Mouse (Mus musculus): ENCODE data around the gene Etnppl. TPM values are rescaled to one million over a fixed set of nuclear protein-coding genes. Genes with fewer than 3 reads are reported as not detected.

Gene Etnppl
- polyA plus RNA-seq, 1 experiment from 2014 or later, result not detected

- 77% methylated on average over 9 of the region's 9 CpGs for WGBS (ENCODE audit: insufficient replicate concordance)
- H3K27ac ChIP-seq, result no peak overlapping the region
- H3K27me3 ChIP-seq (replicated peaks), result no peaks in the 10 kb centered on the region
- no peak overlapping the region for H3K9ac ChIP-seq
- H3K4me2 ChIP-seq, result no peak overlapping the region
- no peaks in the 10 kb centered on the region for H3K36me3 ChIP-seq
- no peak overlapping the region for H3K4me3 ChIP-seq
- H3K4me1 ChIP-seq, result no peaks in the 10 kb centered on the region
- ATAC-seq, result no peak
- no peaks in the 10 kb centered on the region for H3K9me3 ChIP-seq (replicated peaks)
Observed at GRCm38 (mm10) chr3:130682183-130682582, 64.9 kb downstream of the Etnppl start.

GRCm38 (mm10) chr3:130683836-130684235 is 66.6 kb downstream of the Etnppl start:
- Histone ChIP-seq H3K27ac (no peak overlapping the region), H3K9ac (no peak overlapping the region), H3K4me2 (no peak overlapping the region), H3K4me3 (no peak overlapping the region), H3K9me3 (replicated peaks) (no peaks in the 10 kb centered on the region), H3K4me1 (no peaks in the 10 kb centered on the region), H3K36me3 (no peaks in the 10 kb centered on the region), H3K27me3 (replicated peaks) (no peaks in the 10 kb centered on the region; the same call in 1 of the 2 replicates)
- no peak for ATAC-seq
- 63% methylated on average over 8 of the region's 8 CpGs for WGBS (ENCODE audit: insufficient replicate concordance)

GRCm38 (mm10) chr3:130684276-130685013 is 67.2 kb downstream of the Etnppl start:
- Histone ChIP-seq H3K9me3 (replicated peaks) (no peaks in the 10 kb centered on the region), H3K27me3 (replicated peaks) (no peaks in the 10 kb centered on the region; the same call in 1 of the 2 replicates), H3K27ac (no peak overlapping the region), H3K4me1 (0 out of 2 replicates have a peak, but pooled peaks cover under 1% of the 10 kb centered on the region), H3K9ac (no peak overlapping the region), H3K36me3 (no peaks in the 10 kb centered on the region), H3K4me2 (no peak overlapping the region), H3K4me3 (no peak overlapping the region)
- 80% methylated on average over 9 of the region's 9 CpGs for WGBS (ENCODE audit: insufficient replicate concordance)
- no peak for ATAC-seq

GRCm38 (mm10) chr3:130685014-130685366 is 67.7 kb downstream of the Etnppl start:
- ATAC-seq, result no peak
- no peaks in the 10 kb centered on the region for H3K36me3 ChIP-seq
- H3K27ac ChIP-seq, result no peak overlapping the region
- no peak overlapping the region for H3K9ac ChIP-seq
- no peak overlapping the region for H3K4me2 ChIP-seq
- no peaks in the 10 kb centered on the region for H3K9me3 ChIP-seq (replicated peaks)
- peaks cover 6% of the 10 kb centered on the region for H3K4me1 ChIP-seq
- H3K27me3 ChIP-seq (replicated peaks), result no peaks in the 10 kb centered on the region; the same call in 1 of the 2 replicates
- H3K4me3 ChIP-seq, result no peak overlapping the region
- WGBS (ENCODE audit: insufficient replicate concordance), result 74% methylated on average over 8 of the region's 8 CpGs

GRCm38 (mm10) chr3:130687051-130687450 is 69.8 kb downstream of the Etnppl start:
- Histone ChIP-seq H3K27me3 (replicated peaks) (no peaks in the 10 kb centered on the region; the same call in 1 of the 2 replicates), H3K36me3 (no peaks in the 10 kb centered on the region), H3K27ac (no peak overlapping the region), H3K4me3 (no peak overlapping the region), H3K9ac (no peak overlapping the region), H3K9me3 (replicated peaks) (no peaks in the 10 kb centered on the region), H3K4me2 (no peak overlapping the region), H3K4me1 (peaks cover 24% of the 10 kb centered on the region)
- WGBS (ENCODE audit: insufficient replicate concordance), result 69% methylated on average over 1 of the region's 1 CpGs
- ATAC-seq, result no peak

Other genes starting within 250 kb of the Etnppl start
- gene Ostc, start 92.0 kb downstream of the Etnppl start, polyA plus RNA-seq (2016; fragmentation: Nextera tagmentation; extraction: Ambion mirVana), result 215 and 221 TPM in 2 replicates
- 756 and 816 TPM in 2 replicates for gene Rpl34, start 113.0 kb downstream of the Etnppl start, polyA plus RNA-seq (2016; fragmentation: Nextera tagmentation; extraction: Ambion mirVana)